Mouse (Mus musculus) adrenal gland, adult 2 months (tissue): ENCODE results near the gene Vmn1r206. TPM values are rescaled to one million over a fixed set of nuclear protein-coding genes. Genes with fewer than 3 reads are reported as not detected.
"Not testable (repeated sequence)": the region's sequence is repeated elsewhere in the genome, so short reads cannot be mapped to it uniquely, and the experiment has no call there.

Experiments
- DNase-seq: peaks from one replicate; pipeline ENCODE4 v3.0.0; 2021
- long read RNA-seq: library from polyadenylated mRNA; stranded (forward); transcript quantifications from one replicate; pipeline ENCODE4 v2.0.0, GENCODE M21; 2021
- polyA plus RNA-seq: library from polyadenylated mRNA; depleted of rRNA; stranded (reverse); fragments of >200 nt; gene quantifications from 2 replicates; pipeline ENCODE4 v1.2.3, GENCODE M21; 2012; rRNA removed
- total RNA-seq, 2 experiments: library from RNA; stranded (reverse); gene quantifications; 2 replicates each; pipeline ENCODE4 v1.2.3; 2021

Vmn1r206 gene
- not detected for total RNA-seq
- not detected in 2 replicates for polyA plus RNA-seq
- long read RNA-seq, result 0 reads

- not testable (repeated sequence) for DNase-seq
Observed at GRCm38 (mm10) chr13:22624151-22624550, at the start of gene Vmn1r206. Gene Vmn1r206, minus strand, starts transcription at chr13:22624251.

- no peak for DNase-seq
Observed at GRCm38 (mm10) chr13:22592900-22593299, 31.2 kb downstream of the Vmn1r206 start, which contains the start of gene Vmn1r205. Gene Vmn1r205, minus strand, starts transcription at chr13:22593000.

- DNase-seq, result not testable (repeated sequence)
Observed at GRCm38 (mm10) chr13:22583336-22583735, 40.7 kb downstream of the Vmn1r206 start.

GRCm38 (mm10) chr13:22574911-22575310, 49.1 kb downstream of the Vmn1r206 start:
- not testable (repeated sequence) for DNase-seq

Other genes starting within 250 kb of the Vmn1r206 start
- gene Vmn1r199, start 244.4 kb downstream of the Vmn1r206 start, total RNA-seq, result not detected
- gene Vmn1r199, start 244.4 kb downstream of the Vmn1r206 start, polyA plus RNA-seq, result not detected in 2 replicates
- not detected for gene Vmn1r200, start 233.9 kb downstream of the Vmn1r206 start, total RNA-seq
- not detected in 2 replicates for gene Vmn1r200, start 233.9 kb downstream of the Vmn1r206 start, polyA plus RNA-seq
- not detected for gene Vmn1r201, start 152.3 kb downstream of the Vmn1r206 start, total RNA-seq
- gene Vmn1r201, start 152.3 kb downstream of the Vmn1r206 start, polyA plus RNA-seq, result not detected in 2 replicates
- gene Vmn1r202, start 118.9 kb downstream of the Vmn1r206 start, total RNA-seq, result not detected
- not detected in 2 replicates for gene Vmn1r202, start 118.9 kb downstream of the Vmn1r206 start, polyA plus RNA-seq
- not detected for gene Vmn1r203, start 106.1 kb downstream of the Vmn1r206 start, total RNA-seq
- gene Vmn1r203, start 106.1 kb downstream of the Vmn1r206 start, polyA plus RNA-seq, result not detected in 2 replicates
- not detected for gene Vmn1r204, start 71.1 kb downstream of the Vmn1r206 start, total RNA-seq
- not detected in 2 replicates for gene Vmn1r204, start 71.1 kb downstream of the Vmn1r206 start, polyA plus RNA-seq
- not detected for gene Vmn1r205, start 31.3 kb downstream of the Vmn1r206 start, total RNA-seq
- not detected in 2 replicates for gene Vmn1r205, start 31.3 kb downstream of the Vmn1r206 start, polyA plus RNA-seq
- not detected for gene Vmn1r207-ps, start 105.4 kb upstream of the Vmn1r206 start, total RNA-seq
- gene Vmn1r207-ps, start 105.4 kb upstream of the Vmn1r206 start, polyA plus RNA-seq, result not detected in 2 replicates
- gene Vmn1r208, start 153.1 kb upstream of the Vmn1r206 start, total RNA-seq, result not detected
- not detected in 2 replicates for gene Vmn1r208, start 153.1 kb upstream of the Vmn1r206 start, polyA plus RNA-seq
- not detected for gene Vmn1r209, start 185.4 kb upstream of the Vmn1r206 start, total RNA-seq
- not detected in 2 replicates for gene Vmn1r209, start 185.4 kb upstream of the Vmn1r206 start, polyA plus RNA-seq
- gene Vmn1r210, start 207.1 kb upstream of the Vmn1r206 start, total RNA-seq, result not detected
- not detected in 2 replicates for gene Vmn1r210, start 207.1 kb upstream of the Vmn1r206 start, polyA plus RNA-seq
- gene Vmn1r211, start 233.3 kb upstream of the Vmn1r206 start, total RNA-seq, result not detected
- gene Vmn1r211, start 233.3 kb upstream of the Vmn1r206 start, polyA plus RNA-seq, result not detected in 2 replicates